Mouse (Mus musculus) myocyte (in vitro differentiated cells): ENCODE data around the gene Rbm39.

ENCODE experiments used
- CEBPB ChIP-seq: IDR thresholded peaks from 2 replicates; pipeline ENCODE4 v1.6.1; 2011; ENCODE audit warnings: mild to moderate bottlenecking, moderate library complexity; ENCODE audit not compliant: poor library complexity, insufficient read depth, severe bottlenecking
- MYOG ChIP-seq, 3 experiments: IDR thresholded peaks; one replicate each; pipeline ENCODE4 v1.6.1; 2011; ENCODE audit warnings: control low read depth in 2 of 3, low read depth in 2 of 3, mild to moderate bottlenecking in 2 of 3; ENCODE audit not compliant: insufficient read length in 2 of 3, control insufficient read depth in 1 of 3, insufficient read depth in 1 of 3
- POLR2A ChIP-seq: IDR thresholded peaks from one replicate; pipeline ENCODE4 v1.6.1; 2011; ENCODE audit warnings: low read depth, mild to moderate bottlenecking, control low read depth, moderate library complexity; ENCODE audit not compliant: insufficient read length
- REST ChIP-seq: IDR thresholded peaks from one replicate; pipeline ENCODE4 v1.6.1; 2011; ENCODE audit warnings: mild to moderate bottlenecking, control low read depth, moderate library complexity; ENCODE audit not compliant: insufficient read depth, insufficient read length
- USF1 ChIP-seq: IDR thresholded peaks from one replicate; pipeline ENCODE4 v1.6.1; 2011; ENCODE audit warnings: low read depth, mild to moderate bottlenecking, control low read depth, moderate library complexity

GRCm38 (mm10) chr2:156145486-156146130 lies 34.4 kb downstream of the Rbm39 start:
- no peak for TF ChIP-seq POLR2A
- TF ChIP-seq CEBPB: no peak
- no peak for TF ChIP-seq USF1
- no peak for TF ChIP-seq REST
- TF ChIP-seq MYOG (IDR thresholded peaks at IDR 0.05; ENCODE audit: control insufficient read depth in 1 of 3, insufficient read depth in 1 of 3, insufficient read length in 2 of 3, low read depth in 2 of 3): no peak
